Mouse (Mus musculus) lung, embryonic 16.5 days (tissue): Measurements from ENCODE around the gene Ttl. TPM values are rescaled to one million over a fixed set of nuclear protein-coding genes. Genes with fewer than 3 reads are reported as not detected.
A peak's percentile ranks its signal among the peaks of the same experiment; 100 is the strongest.

ENCODE experiments used
- ATAC-seq: fragments of 200-750 bp; cut with Nextera tagmentation; 2 replicates; pipeline ENCODE4 v1.8.0; 2017; ENCODE audit warnings: low read depth, mild to moderate bottlenecking, moderate library complexity
- H3K27ac ChIP-seq: fragments of 300-500 bp; sonication (generic); 2 replicates; pipeline ENCODE4 v1.5.1; 2014; ENCODE audit warnings: mild to moderate bottlenecking, control low read depth, low read length
- H3K27me3 ChIP-seq: fragments of 300-500 bp; sonication (generic); 2 replicates; pipeline ENCODE4 v1.6.1; 2014; ENCODE audit warnings: low read depth, low read length, mixed read lengths; ENCODE audit not compliant: control insufficient read depth, insufficient read depth
- H3K36me3 ChIP-seq: fragments of 300-500 bp; sonication (generic); 2 replicates; pipeline ENCODE4 v1.6.1; 2014; ENCODE audit warnings: low read length; ENCODE audit not compliant: control insufficient read depth, insufficient read depth
- H3K4me1 ChIP-seq: fragments of 300-500 bp; sonication (generic); replicated peaks from 2 replicates; pipeline ENCODE4 v1.6.1; 2014; ENCODE audit warnings: low read length, mixed read lengths; ENCODE audit not compliant: control insufficient read depth, insufficient read depth
- H3K4me2 ChIP-seq: fragments of 300-500 bp; sonication (generic); 2 replicates; pipeline ENCODE4 v1.6.1; 2014; ENCODE audit warnings: low read depth, low read length, control low read depth
- H3K4me3 ChIP-seq: fragments of 300-500 bp; sonication (generic); 2 replicates; pipeline ENCODE4 v1.5.1; 2014; ENCODE audit warnings: mild to moderate bottlenecking, low read length, control low read depth
- H3K9ac ChIP-seq: fragments of 300-500 bp; sonication (generic); 2 replicates; pipeline ENCODE4 v1.6.1; 2014; ENCODE audit warnings: low read length, control low read depth
- H3K9me3 ChIP-seq: fragments of 300-500 bp; sonication (generic); 2 replicates; pipeline ENCODE4 v1.6.1; 2016; ENCODE audit warnings: low read length; ENCODE audit not compliant: control insufficient read depth
- WGBS: fragments of 180-500 bp; shearing (Covaris S2); extraction: QIAGEN DNeasy Blood & Tissue Kit; methylation state at CpG from one replicate; pipeline ENCODE4 v1.1.7; 2014; 5-methylcytosine and 5-hydroxymethylcytosine counted together
- polyA plus RNA-seq: library from polyadenylated mRNA; unstranded; fragments of >200 nt; fragmentation: Nextera tagmentation; extraction: Ambion mirVana; gene quantifications from 2 replicates; pipeline ENCODE4 v1.2.1, GENCODE M21; 2015

The Ttl gene
- polyA plus RNA-seq, 1 experiment from 2014 or later, result 11.8 TPM

- WGBS, result 92% methylated on average over 2 of the region's 2 CpGs
- Histone ChIP-seq H3K4me2 (peak overlapping the region; percentile 82), H3K9me3 (peaks cover 12% of the 10 kb centered on the region), H3K4me1 (peaks cover 12% of the 10 kb centered on the region), H3K27ac (no peak overlapping the region; the same call in 1 of the 2 replicates), H3K4me3 (no peak overlapping the region), H3K27me3 (no peaks in the 10 kb centered on the region), H3K36me3 (peaks cover 27% of the 10 kb centered on the region), H3K9ac (no peak overlapping the region)
- no peak for ATAC-seq
These were observed 65.0 kb downstream of the Ttl start for GRCm38 (mm10) chr2:129130776-129131175.

GRCm38 (mm10) chr2:129132231-129132630 is 66.5 kb downstream of the Ttl start:
- Histone ChIP-seq H3K27me3 (no peaks in the 10 kb centered on the region), H3K4me2 (no peak overlapping the region), H3K4me3 (no peak overlapping the region), H3K9ac (no peak overlapping the region), H3K9me3 (peaks cover 12% of the 10 kb centered on the region), H3K36me3 (peaks cover 25% of the 10 kb centered on the region), H3K4me1 (peaks cover 12% of the 10 kb centered on the region), H3K27ac (no peak overlapping the region)
- ATAC-seq, result no peak
- 91% methylated on average over 7 of the region's 7 CpGs for WGBS

GRCm38 (mm10) chr2:129133006-129133805 is 67.5 kb downstream of the Ttl start:
- no peaks in the 10 kb centered on the region for H3K27me3 ChIP-seq
- H3K9me3 ChIP-seq, result peaks cover 12% of the 10 kb centered on the region
- peaks cover 12% of the 10 kb centered on the region for H3K4me1 ChIP-seq
- peaks cover 16% of the 10 kb centered on the region for H3K36me3 ChIP-seq
- no peak overlapping the region for H3K4me2 ChIP-seq
- H3K27ac ChIP-seq, result no peak overlapping the region
- WGBS, result 95% methylated on average over 14 of the region's 14 CpGs
- no peak overlapping the region for H3K9ac ChIP-seq
- no peak overlapping the region for H3K4me3 ChIP-seq
- no peak for ATAC-seq

GRCm38 (mm10) chr2:129139906-129140305 is 74.2 kb downstream of the Ttl start:
- Histone ChIP-seq H3K27ac (no peak overlapping the region), H3K4me2 (no peak overlapping the region), H3K36me3 (no peaks in the 10 kb centered on the region), H3K4me1 (no peaks in the 10 kb centered on the region), H3K9ac (no peak overlapping the region), H3K4me3 (no peak overlapping the region), H3K9me3 (no peaks in the 10 kb centered on the region), H3K27me3 (no peaks in the 10 kb centered on the region)
- WGBS, result 79% methylated on average over 10 of the region's 10 CpGs
- ATAC-seq, result no peak

Other genes starting within 250 kb of the Ttl start
- gene Tmem87b, start 247.8 kb upstream of the Ttl start, polyA plus RNA-seq, result 35.0 and 35.4 TPM in 2 replicates
- 7.9 and 8.0 TPM in 2 replicates for gene Fbln7, start 203.0 kb upstream of the Ttl start, polyA plus RNA-seq
- gene Zc3h8, start 121.9 kb upstream of the Ttl start, polyA plus RNA-seq, result 6.4 and 7.2 TPM in 2 replicates
- gene Zc3h6, start 98.5 kb upstream of the Ttl start, polyA plus RNA-seq, result 1.2 and 1.3 TPM in 2 replicates
- gene Gm10762, start 98.2 kb upstream of the Ttl start, polyA plus RNA-seq, result 12.0 and 13.1 TPM in 2 replicates
- 0.23 and 0.25 TPM in 2 replicates for gene Vinac1, start 17.8 kb upstream of the Ttl start, polyA plus RNA-seq
- gene Polr1b, start 35.1 kb downstream of the Ttl start, polyA plus RNA-seq, result 20.2 and 22.4 TPM in 2 replicates
- 28.3 and 31.1 TPM in 2 replicates for gene Chchd5, start 63.8 kb downstream of the Ttl start, polyA plus RNA-seq
- 20.1 and 24.4 TPM in 2 replicates for gene Slc20a1, start 132.8 kb downstream of the Ttl start, polyA plus RNA-seq
- 50.8 and 64.0 TPM in 2 replicates for gene Ckap2l, start 231.3 kb downstream of the Ttl start, polyA plus RNA-seq
- not detected in 2 replicates for gene Il1a, start 244.0 kb downstream of the Ttl start, polyA plus RNA-seq